Mouse (Mus musculus): ENCODE results near the gene Ung. TPM values are rescaled to one million over a fixed set of nuclear protein-coding genes. Genes with fewer than 3 reads are reported as not detected.

Ung gene
- polyA plus RNA-seq, 1 experiment from 2014 or later: 20.4 TPM

GRCm38 (mm10) chr5:114173458-114173857 is 43.3 kb downstream of the Ung start:
- Histone ChIP-seq H3K27ac (replicated peaks; ENCODE audit: low read depth, low read length) (no peak overlapping the region), H3K9me3 (ENCODE audit: control insufficient read depth, low read length) (no peaks in the 10 kb centered on the region), H3K36me3 (ENCODE audit: control insufficient read depth, insufficient read depth, low read length) (no peaks in the 10 kb centered on the region), H3K27me3 (replicated peaks; ENCODE audit: control insufficient read depth, insufficient read depth, low read length) (no peaks in the 10 kb centered on the region), H3K4me2 (ENCODE audit: low read depth, low read length) (no peak overlapping the region), H3K4me1 (ENCODE audit: control insufficient read depth, insufficient read depth, low read length) (peaks cover 3% of the 10 kb centered on the region; the same call in 1 of the 2 replicates), H3K4me3 (ENCODE audit: low read depth, low read length) (no peak overlapping the region), H3K9ac (ENCODE audit: low read depth, low read length) (no peak overlapping the region)
- DNase-seq (ENCODE audit: low spot score) (no peak), ATAC-seq (ENCODE audit: low read depth) (no peak)
- WGBS: 74% methylated on average over 7 of the region's 7 CpGs

DNA sequence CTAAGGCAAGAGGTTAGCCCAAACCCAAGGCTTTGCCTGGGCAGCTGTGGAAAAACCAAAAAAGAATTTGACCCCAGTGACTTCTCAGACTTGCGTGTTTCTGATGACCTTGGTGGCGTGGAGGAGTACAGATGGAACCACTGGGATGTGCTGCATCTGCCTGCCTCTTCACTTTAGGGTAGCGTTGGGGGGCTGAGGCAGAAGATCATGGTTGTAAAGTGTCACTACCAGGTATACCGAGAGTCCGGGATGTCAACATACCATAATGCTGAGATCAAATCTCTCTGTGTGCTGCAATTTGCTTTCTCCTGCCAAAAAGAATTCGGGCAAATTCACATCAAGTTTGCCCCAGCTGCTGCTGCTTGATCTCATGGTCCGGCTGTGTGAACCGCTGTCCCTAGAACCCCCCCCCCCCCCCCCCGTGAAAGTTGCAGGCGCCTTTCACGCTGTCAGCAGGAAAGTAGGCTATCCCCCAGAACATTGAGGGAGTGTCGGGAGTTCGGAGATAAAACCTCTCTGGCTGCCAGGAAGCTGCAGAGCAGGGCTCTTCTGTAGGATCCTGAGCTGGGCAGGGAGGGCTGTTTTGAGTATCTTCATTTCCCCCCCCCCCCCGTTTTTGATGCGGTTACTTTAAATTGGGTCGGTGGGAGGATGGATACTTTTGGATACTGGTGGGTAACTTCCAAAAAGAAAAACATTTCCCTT is 43.8 kb downstream of the Ung start:
- no peak for DNase-seq (ENCODE audit: low spot score)
- 0 out of 2 replicates have a peak overlapping the region, but pooled peaks have one; percentile 3 for H3K9ac ChIP-seq (ENCODE audit: low read depth, low read length)
- H3K27me3 ChIP-seq (replicated peaks; ENCODE audit: control insufficient read depth, insufficient read depth, low read length): no peaks in the 10 kb centered on the region
- H3K4me1 ChIP-seq (ENCODE audit: control insufficient read depth, insufficient read depth, low read length): peaks cover 3% of the 10 kb centered on the region; the same call in 1 of the 2 replicates
- H3K9me3 ChIP-seq (ENCODE audit: control insufficient read depth, low read length): no peaks in the 10 kb centered on the region
- WGBS: 29% methylated on average over 13 of the region's 16 CpGs
- H3K4me2 ChIP-seq (ENCODE audit: low read depth, low read length): peak overlapping the region; percentile 41
- no peak for ATAC-seq (ENCODE audit: low read depth)
- peak overlapping the region; percentile 17; the same call in 1 of the 2 replicates for H3K4me3 ChIP-seq (ENCODE audit: low read depth, low read length)
- H3K27ac ChIP-seq (replicated peaks; ENCODE audit: low read depth, low read length): no peak overlapping the region
- H3K36me3 ChIP-seq (ENCODE audit: control insufficient read depth, insufficient read depth, low read length): no peaks in the 10 kb centered on the region

DNA sequence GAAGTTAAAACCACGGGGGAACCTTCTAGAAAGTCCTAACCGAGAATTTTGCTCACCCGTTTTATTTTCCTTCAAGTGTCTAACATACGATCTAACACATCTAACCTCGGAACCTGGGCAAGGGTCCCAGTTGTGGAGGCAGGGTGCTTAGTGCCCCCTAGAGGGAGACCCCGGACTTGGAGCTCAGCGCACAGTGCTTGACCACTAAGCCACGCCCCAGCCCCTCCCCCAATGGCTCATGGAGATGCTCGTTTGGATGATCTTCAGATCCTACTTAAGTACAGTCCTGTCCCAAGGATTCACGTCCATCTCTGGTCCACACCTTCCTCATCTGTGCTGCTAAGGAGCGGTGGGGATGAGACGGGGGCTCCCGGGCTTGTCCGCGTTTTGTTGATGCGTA is 44.5 kb downstream of the Ung start:
- peak overlapping the region; percentile 17; the same call in 1 of the 2 replicates for H3K4me3 ChIP-seq (ENCODE audit: low read depth, low read length)
- WGBS: 17% methylated on average over 16 of the region's 16 CpGs
- H3K36me3 ChIP-seq (ENCODE audit: control insufficient read depth, insufficient read depth, low read length): no peaks in the 10 kb centered on the region
- no peaks in the 10 kb centered on the region for H3K27me3 ChIP-seq (replicated peaks; ENCODE audit: control insufficient read depth, insufficient read depth, low read length)
- H3K9ac ChIP-seq (ENCODE audit: low read depth, low read length): no peak overlapping the region
- no peak overlapping the region for H3K27ac ChIP-seq (replicated peaks; ENCODE audit: low read depth, low read length)
- DNase-seq (ENCODE audit: low spot score) (peak; percentile 71), ATAC-seq (ENCODE audit: low read depth) (no peak)
- H3K4me1 ChIP-seq (ENCODE audit: control insufficient read depth, insufficient read depth, low read length): peaks cover 3% of the 10 kb centered on the region; the same call in 1 of the 2 replicates
- peak overlapping the region; percentile 41 for H3K4me2 ChIP-seq (ENCODE audit: low read depth, low read length)
- no peaks in the 10 kb centered on the region for H3K9me3 ChIP-seq (ENCODE audit: control insufficient read depth, low read length)

DNA sequence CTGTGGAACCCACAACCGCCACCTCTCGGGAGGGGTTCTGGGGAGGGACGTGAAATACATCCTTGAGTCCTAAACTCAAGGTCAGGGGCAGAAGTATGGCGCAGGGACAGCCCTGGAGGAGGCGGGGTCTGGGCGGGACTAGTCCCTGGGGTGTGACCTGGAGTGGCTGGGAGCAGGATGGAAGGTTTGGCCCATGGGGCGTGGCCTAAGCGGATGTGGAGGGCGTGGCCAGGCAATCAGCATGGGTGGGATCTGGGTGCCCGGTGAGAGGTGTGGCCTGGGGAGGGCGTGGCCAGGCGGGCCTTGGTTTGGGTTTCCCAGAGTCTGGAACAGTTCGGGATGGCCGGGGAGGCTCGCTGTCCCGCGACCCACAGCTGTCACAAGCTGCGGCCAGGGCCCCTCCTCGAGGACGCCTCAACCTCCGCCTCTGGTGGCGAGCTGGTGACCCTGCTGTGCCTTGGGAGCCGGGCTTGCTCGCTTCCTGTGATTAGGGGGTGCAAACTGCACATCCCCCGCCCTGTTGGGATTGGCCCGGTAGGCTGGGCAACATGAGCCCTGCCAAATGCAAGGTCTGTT is 45.5 kb downstream of the Ung start:
- H3K27me3 ChIP-seq (replicated peaks; ENCODE audit: control insufficient read depth, insufficient read depth, low read length): no peaks in the 10 kb centered on the region
- peak; percentile 95 for DNase-seq (ENCODE audit: low spot score)
- H3K36me3 ChIP-seq (ENCODE audit: control insufficient read depth, insufficient read depth, low read length): no peaks in the 10 kb centered on the region
- peak overlapping the region; percentile 51 for H3K4me3 ChIP-seq (ENCODE audit: low read depth, low read length)
- no peaks in the 10 kb centered on the region for H3K9me3 ChIP-seq (ENCODE audit: control insufficient read depth, low read length)
- WGBS: 0% methylated on average over 15 of the region's 26 CpGs
- H3K4me2 ChIP-seq (ENCODE audit: low read depth, low read length): peak overlapping the region; percentile 71
- peaks cover 3% of the 10 kb centered on the region; the same call in 1 of the 2 replicates for H3K4me1 ChIP-seq (ENCODE audit: control insufficient read depth, insufficient read depth, low read length)
- peak; percentile 96 for ATAC-seq (ENCODE audit: low read depth)
- H3K9ac ChIP-seq (ENCODE audit: low read depth, low read length): peak overlapping the region; percentile 59
- no peak overlapping the region for H3K27ac ChIP-seq (replicated peaks; ENCODE audit: low read depth, low read length)

DNA sequence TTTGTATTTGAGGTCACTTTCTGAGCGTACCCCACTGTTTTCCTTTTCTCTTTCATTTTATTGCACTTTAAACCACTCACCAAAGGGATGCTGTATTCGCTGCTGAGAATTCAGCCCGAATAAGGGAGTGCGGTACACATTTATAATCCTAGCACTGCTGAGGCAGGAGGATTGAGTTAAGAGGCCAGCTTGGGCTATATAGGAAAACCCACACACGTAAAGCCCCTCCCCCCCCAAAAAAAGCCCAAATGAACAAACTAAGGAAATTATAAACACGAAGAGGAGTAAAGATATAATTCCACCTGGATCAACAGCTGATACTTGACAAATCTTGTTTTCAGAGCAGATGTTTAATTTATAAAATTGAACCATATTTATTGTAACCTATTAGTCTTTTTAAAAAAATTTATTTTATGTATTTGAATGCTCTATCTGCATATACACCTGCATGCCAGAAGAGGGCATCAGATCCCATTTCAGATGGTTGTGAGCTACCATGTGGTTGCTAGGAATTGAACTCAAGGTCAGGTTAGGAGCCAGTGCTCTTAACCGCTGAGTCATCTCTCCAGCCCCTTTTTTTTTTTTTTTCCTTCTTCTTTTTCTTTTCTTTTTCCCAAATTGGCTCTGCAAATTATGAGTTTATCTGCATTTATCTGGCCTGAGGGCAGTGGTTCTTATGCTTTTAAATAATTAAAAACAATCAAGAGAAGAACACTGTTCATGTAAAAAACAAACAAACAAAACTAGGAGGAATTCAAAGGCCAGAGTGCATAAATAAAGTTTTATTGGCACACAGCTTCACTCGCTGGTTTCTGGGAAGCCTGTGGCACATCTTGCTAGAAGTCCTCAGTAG is 46.6 kb downstream of the Ung start:
- peak overlapping the region; percentile 59; the same call in 1 of the 2 replicates for H3K9ac ChIP-seq (ENCODE audit: low read depth, low read length)
- H3K9me3 ChIP-seq (ENCODE audit: control insufficient read depth, low read length): no peaks in the 10 kb centered on the region
- H3K36me3 ChIP-seq (ENCODE audit: control insufficient read depth, insufficient read depth, low read length): no peaks in the 10 kb centered on the region
- H3K27me3 ChIP-seq (replicated peaks; ENCODE audit: control insufficient read depth, insufficient read depth, low read length): no peaks in the 10 kb centered on the region
- H3K4me3 ChIP-seq (ENCODE audit: low read depth, low read length): peak overlapping the region; percentile 51
- no peak for ATAC-seq (ENCODE audit: low read depth)
- WGBS: 56% methylated on average over 8 of the region's 8 CpGs
- H3K4me1 ChIP-seq (ENCODE audit: control insufficient read depth, insufficient read depth, low read length): peaks cover 3% of the 10 kb centered on the region; the same call in 1 of the 2 replicates
- DNase-seq (ENCODE audit: low spot score): no peak
- peak overlapping the region; percentile 71 for H3K4me2 ChIP-seq (ENCODE audit: low read depth, low read length)
- H3K27ac ChIP-seq (replicated peaks; ENCODE audit: low read depth, low read length): no peak overlapping the region

GRCm38 (mm10) chr5:114177966-114178719 is 48.0 kb downstream of the Ung start:
- Histone ChIP-seq H3K9me3 (ENCODE audit: control insufficient read depth, low read length) (no peaks in the 10 kb centered on the region), H3K4me2 (ENCODE audit: low read depth, low read length) (no peak overlapping the region), H3K4me3 (ENCODE audit: low read depth, low read length) (no peak overlapping the region), H3K27ac (replicated peaks; ENCODE audit: low read depth, low read length) (no peak overlapping the region), H3K36me3 (ENCODE audit: control insufficient read depth, insufficient read depth, low read length) (no peaks in the 10 kb centered on the region), H3K27me3 (replicated peaks; ENCODE audit: control insufficient read depth, insufficient read depth, low read length) (no peaks in the 10 kb centered on the region), H3K9ac (ENCODE audit: low read depth, low read length) (no peak overlapping the region), H3K4me1 (ENCODE audit: control insufficient read depth, insufficient read depth, low read length) (peaks cover 3% of the 10 kb centered on the region; the same call in 1 of the 2 replicates)
- DNase-seq (ENCODE audit: low spot score) (no peak), ATAC-seq (ENCODE audit: low read depth) (no peak)
- 80% methylated on average over 4 of the region's 4 CpGs for WGBS

GRCm38 (mm10) chr5:114179541-114179940 is 49.4 kb downstream of the Ung start:
- Histone ChIP-seq H3K9ac (ENCODE audit: low read depth, low read length) (no peak overlapping the region), H3K4me3 (ENCODE audit: low read depth, low read length) (no peak overlapping the region), H3K27me3 (replicated peaks; ENCODE audit: control insufficient read depth, insufficient read depth, low read length) (no peaks in the 10 kb centered on the region), H3K4me1 (ENCODE audit: control insufficient read depth, insufficient read depth, low read length) (peaks cover 3% of the 10 kb centered on the region; the same call in 1 of the 2 replicates), H3K27ac (replicated peaks; ENCODE audit: low read depth, low read length) (no peak overlapping the region), H3K4me2 (ENCODE audit: low read depth, low read length) (no peak overlapping the region), H3K36me3 (ENCODE audit: control insufficient read depth, insufficient read depth, low read length) (no peaks in the 10 kb centered on the region), H3K9me3 (ENCODE audit: control insufficient read depth, low read length) (no peaks in the 10 kb centered on the region)
- no peak for ATAC-seq (ENCODE audit: low read depth)
- no peak for DNase-seq (ENCODE audit: low spot score)
- 78% methylated on average over 11 of the region's 11 CpGs for WGBS

GRCm38 (mm10) chr5:114183493-114183892 is 53.3 kb downstream of the Ung start:
- ATAC-seq (ENCODE audit: low read depth) (no peak), DNase-seq (ENCODE audit: low spot score) (no peak)
- Histone ChIP-seq H3K36me3 (ENCODE audit: control insufficient read depth, insufficient read depth, low read length) (no peaks in the 10 kb centered on the region), H3K9ac (ENCODE audit: low read depth, low read length) (no peak overlapping the region), H3K27me3 (replicated peaks; ENCODE audit: control insufficient read depth, insufficient read depth, low read length) (no peaks in the 10 kb centered on the region), H3K4me2 (ENCODE audit: low read depth, low read length) (no peak overlapping the region), H3K9me3 (ENCODE audit: control insufficient read depth, low read length) (no peaks in the 10 kb centered on the region), H3K4me1 (ENCODE audit: control insufficient read depth, insufficient read depth, low read length) (no peaks in the 10 kb centered on the region), H3K27ac (replicated peaks; ENCODE audit: low read depth, low read length) (no peak overlapping the region), H3K4me3 (ENCODE audit: low read depth, low read length) (no peak overlapping the region)
- WGBS: 97% methylated on average over 2 of the region's 2 CpGs

Measured in embryonic facial prominence, embryonic 14.5 days (tissue).